Mouse (Mus musculus) brain, adult 2 months (tissue): ENCODE measurements around the gene Esrra.
"Not testable (repeated sequence)": the region's sequence is repeated elsewhere in the genome, so short reads cannot be mapped to it uniquely, and the experiment has no call there.

ENCODE experiments used
- DNase-seq: peaks from one replicate; pipeline ENCODE4 v3.0.0; 2011; ENCODE audit warnings: low read depth, low spot score

The Esrra gene

GRCm38 (mm10) chr19:6904846-6905245, 16.8 kb downstream of the Esrra start:
- no peak for DNase-seq

GRCm38 (mm10) chr19:6903031-6903430, 18.6 kb downstream of the Esrra start:
- no peak for DNase-seq

- DNase-seq = no peak
Observed at GRCm38 (mm10) chr19:6899641-6900040, 22.0 kb downstream of the Esrra start.

DNA sequence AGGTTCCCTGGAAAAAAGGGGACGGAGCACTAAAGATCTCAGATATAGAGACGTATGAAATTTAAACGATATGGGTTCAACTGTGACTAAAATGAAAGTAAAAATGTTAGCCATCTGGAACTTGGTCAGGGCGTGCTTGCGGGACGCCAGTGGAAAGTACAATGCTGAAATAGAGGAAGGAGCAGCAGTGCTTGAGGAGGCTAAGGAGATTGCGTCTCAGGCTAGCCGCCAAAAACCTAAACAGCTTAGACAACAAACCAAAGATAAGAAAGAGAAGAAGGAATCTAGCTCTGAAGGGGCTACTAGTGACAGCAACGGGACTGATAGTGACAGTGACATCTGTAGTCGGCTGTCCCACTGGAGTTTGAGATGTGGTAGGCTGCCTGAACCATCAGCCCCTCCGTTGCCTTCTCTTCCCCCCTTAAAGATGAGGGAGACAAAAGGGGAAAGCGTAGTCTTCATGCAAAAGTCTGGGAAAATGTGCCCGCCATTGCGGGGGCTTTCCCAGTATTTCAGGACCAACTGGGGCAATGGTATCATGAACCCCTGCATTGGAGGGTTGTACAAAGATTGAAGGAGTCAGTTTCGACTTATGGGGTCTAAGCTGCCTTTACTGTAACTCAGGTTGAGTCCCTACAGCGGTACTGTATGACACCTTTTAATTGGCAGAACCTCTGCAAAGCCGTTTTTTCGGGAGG, 25.9 kb downstream of the Esrra start:
- DNase-seq = not testable (repeated sequence)

DNA sequence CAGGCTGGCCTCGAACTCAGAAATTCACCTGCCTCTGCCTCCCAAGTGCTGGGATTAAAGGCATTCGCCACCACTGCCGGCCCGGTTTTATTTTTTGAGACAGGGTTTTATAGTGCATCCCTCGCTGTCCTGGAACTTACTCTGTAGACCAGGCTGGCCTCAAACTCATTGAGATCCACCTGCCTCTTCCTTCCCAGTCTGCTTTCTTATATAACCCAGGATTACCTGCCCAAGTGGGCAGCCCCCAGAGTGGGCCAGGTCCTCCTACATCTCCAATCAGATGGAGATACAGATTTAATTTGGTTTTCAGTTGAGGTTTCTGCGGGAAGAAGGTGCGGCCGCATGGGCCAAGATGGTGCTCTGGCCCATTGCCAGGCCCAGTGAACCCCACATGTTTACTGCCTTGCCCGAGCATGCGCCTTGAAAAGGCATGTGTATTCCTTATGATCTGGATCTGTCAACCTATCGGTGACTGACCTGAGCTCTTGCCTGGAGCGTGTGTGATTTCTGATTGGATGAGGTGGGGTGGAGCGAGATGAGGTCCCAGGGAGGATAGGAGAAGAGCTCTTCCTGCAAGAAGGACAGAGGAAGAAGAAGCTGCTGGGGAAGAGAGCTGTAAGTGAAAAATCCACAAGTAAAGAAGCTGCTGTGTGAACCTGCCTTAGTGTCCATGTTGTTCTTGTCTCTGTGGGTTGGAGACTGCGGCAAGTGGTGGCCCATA, 27.7 kb downstream of the Esrra start:
- no peak for DNase-seq

DNA sequence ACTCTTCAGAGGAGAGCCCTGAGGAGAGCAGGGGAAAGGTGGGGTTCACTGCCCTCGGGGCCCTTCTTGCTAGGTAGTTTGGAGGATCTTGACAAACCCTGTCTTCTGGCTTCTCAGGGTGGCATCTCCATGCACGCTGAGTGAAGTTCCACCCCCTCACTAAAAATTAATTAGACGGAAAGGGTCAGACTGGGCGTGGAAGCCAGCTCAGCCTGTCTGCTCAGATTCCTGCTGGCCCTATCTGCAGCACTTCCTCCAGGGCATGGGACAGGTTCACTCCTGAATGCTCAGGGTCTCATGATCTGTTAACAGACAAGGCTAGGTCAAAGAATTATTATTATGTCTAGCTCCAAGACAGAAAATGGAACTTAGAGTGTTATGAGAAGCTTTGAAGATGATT, 29.1 kb downstream of the Esrra start:
- no peak for DNase-seq

DNA sequence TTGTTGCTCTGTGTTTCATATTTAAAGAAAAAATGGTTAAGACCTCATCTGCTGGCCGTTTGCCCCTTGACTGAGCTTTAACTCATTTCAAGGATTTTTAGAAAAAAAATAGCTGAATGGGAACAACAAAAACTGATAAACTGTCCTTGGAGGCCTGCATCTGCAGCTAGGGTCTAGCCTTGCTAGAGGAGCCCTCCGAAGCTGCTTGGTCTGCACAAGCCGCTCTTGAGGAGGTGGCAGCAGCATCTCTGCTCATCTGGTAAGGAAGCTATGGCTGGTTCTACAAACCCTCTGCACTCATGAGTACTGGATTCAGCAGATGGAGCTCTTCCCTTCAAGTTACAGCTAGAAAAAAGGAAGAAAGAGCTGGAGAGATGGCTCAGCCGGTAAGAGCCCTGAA, 43.6 kb downstream of the Esrra start:
- no peak for DNase-seq

- peak; percentile 22 for DNase-seq
Observed at GRCm38 (mm10) chr19:6876799-6877198, 44.8 kb downstream of the Esrra start.

- DNase-seq = peak; percentile 74
Observed at GRCm38 (mm10) chr19:6875834-6876233, 45.8 kb downstream of the Esrra start.

DNA sequence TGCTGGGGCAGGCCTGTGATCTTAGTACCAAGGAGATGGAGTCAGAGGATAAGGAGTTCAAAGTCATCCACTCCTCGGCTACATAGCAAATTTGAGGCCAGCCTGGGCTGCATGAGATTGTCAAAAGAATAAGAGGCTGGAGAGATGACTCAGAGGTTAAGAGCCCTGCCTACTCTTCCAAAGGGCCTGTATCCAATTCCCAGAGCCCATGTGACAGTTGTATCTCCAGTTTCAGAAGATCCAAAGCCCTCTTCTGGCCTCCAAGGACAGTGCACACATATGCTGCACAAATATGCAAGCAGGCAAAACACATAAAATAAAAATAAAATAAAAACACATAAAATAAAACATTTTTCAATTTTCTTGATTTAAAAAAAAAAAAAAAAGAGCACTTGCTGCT, 47.4 kb downstream of the Esrra start:
- no peak for DNase-seq

GRCm38 (mm10) chr19:6872701-6873100, 48.9 kb downstream of the Esrra start:
- DNase-seq = no peak

DNA sequence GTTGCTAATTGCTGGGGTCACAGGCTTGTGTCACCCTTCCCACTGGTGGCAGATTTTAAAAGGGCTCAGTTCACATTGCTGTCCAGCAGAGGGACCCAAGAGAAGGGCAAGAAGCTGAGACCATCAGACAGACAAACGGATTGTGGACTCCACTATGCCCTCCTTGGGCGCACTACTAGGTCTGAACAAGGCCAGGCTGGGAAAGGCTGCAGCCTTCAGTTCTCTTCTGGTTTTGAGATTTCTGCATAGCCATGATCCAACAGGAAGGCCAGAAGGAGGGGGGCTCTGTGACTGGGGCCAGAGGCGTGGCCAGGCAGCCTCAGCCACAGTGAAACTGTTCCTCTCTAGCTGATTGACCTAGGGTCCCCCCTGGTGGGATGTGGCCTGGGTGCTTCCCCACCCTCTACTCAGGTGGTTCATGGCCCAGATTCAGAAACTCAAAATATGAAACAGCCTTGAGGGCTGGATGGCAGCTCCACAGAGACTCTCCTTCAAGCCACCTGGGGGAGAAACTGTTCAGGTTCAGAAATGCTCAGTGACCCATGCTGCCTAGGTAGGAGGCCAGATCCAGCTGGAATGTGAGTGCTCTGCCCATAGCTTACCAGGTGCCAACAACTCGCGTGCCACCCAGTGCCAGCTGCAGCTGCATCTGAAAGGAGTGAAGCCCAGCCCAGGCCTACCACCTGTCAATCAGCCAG, 49.9 kb downstream of the Esrra start:
- DNase-seq = peak; percentile 36

DNA sequence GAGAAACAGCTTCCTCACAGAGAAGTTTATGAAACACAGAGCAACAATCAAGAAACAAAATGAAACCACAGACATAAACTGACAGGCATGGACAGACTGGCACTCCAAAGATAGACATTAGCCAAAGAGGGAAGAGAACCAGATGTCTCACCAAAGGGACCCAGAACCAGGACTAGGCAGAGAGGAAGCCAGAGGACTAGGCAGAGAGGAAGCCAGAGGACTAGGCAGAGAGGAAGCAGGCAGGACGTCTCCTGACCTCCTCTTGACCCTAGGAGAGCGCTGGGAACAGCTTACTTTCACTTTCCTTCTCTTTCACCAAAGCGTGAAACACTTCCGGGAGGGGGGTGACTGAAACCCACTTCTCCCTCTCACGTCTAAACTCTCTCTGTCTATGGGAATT, 52.3 kb downstream of the Esrra start:
- peak; percentile 44 for DNase-seq

- DNase-seq = no peak
Observed at GRCm38 (mm10) chr19:6861451-6861850, 60.2 kb downstream of the Esrra start.
